Mouse (Mus musculus) naive thymus-derived CD4-positive, alpha-beta T cell, adult 2 months (primary cell): ENCODE data around the gene Ptpre.
A peak's percentile ranks its signal among the peaks of the same experiment; 100 is the strongest.

Experiments
- DNase-seq: peaks from one replicate; pipeline ENCODE4 v3.0.0-alpha.2; 2011; ENCODE audit warnings: low read depth

Ptpre gene

GRCm38 (mm10) chr7:135578715-135579325 is 41.5 kb downstream of the Ptpre start:
- DNase-seq = no peak

- DNase-seq = peak; percentile 25
Measured at GRCm38 (mm10) chr7:135580306-135581091, 43.2 kb downstream of the Ptpre start.

DNA sequence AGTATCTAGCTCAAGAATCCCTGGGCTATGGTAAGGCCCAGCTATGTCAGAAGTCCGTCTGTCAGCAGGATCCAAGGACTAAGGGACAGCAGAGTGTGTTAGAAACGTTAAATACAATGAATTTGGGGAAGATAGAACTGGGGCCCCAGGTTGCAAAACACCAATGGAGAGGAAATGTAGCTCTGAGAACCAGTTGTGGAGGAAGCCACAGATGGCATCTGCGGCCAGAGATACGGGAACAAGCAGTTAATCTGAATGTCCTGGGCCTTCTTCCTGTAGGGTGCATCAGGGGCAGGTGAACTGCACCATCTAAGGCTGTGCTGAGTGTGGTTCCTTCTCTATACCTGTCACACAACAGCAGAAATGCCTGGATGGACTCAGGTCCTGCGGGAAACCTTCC is 43.8 kb downstream of the Ptpre start:
- DNase-seq = no peak

- no peak for DNase-seq
Measured at GRCm38 (mm10) chr7:135585125-135585687, 47.9 kb downstream of the Ptpre start.

GRCm38 (mm10) chr7:135586402-135586801 is 49.1 kb downstream of the Ptpre start:
- DNase-seq = no peak

GRCm38 (mm10) chr7:135587821-135588575 is 50.7 kb downstream of the Ptpre start:
- DNase-seq = no peak

DNA sequence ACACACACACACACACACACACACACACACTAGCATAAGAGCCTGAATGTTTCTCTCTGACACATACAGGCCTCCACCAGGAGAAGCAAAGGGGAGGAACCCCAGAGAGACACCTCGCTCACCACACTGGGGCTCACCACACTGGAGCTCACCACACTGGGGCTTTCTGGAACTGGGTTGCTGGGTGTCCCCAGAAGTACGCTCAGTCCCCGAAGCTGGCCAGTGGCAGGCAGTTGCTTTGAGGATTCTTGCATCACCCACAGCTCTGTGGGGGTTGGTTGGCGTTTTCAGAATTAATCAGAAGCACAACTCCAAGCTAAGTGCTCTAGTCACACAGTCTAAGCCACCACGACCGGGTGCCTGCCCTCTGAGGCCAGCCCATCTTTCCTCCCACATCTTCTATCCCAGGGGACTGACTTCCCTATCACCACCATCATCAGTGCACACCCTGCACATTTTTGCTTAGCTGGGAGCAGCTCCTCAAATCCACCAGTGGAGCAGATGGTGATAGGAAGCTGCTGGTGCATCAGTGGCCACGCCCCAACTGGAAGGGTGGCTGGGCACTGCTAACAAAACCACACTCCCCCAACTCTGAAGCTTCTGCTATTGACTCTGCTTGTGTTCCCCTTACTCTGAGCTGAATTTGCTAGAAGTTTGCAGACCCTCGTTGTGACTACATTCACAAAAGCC is 51.5 kb downstream of the Ptpre start:
- DNase-seq = no peak

DNA sequence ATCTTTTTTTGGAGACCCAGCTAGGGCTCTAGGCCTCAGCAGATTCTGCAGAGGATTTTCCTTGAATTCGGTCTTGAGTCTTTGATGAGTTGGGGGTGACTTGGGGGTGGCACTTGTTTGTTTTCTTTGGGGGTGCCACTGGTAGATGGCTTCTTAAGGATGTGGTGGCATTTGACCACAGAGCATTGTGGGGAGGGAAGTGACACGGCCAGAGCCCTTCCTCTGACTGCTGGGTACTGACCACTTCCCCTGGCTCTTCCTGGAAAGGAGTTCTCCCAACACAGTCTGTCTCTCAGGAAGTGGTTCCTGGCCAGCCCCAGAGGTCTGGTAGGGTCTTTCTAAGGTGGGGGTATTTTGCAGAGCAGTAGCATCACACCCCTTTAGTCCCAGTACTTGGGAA is 54.2 kb downstream of the Ptpre start:
- DNase-seq = no peak

DNA sequence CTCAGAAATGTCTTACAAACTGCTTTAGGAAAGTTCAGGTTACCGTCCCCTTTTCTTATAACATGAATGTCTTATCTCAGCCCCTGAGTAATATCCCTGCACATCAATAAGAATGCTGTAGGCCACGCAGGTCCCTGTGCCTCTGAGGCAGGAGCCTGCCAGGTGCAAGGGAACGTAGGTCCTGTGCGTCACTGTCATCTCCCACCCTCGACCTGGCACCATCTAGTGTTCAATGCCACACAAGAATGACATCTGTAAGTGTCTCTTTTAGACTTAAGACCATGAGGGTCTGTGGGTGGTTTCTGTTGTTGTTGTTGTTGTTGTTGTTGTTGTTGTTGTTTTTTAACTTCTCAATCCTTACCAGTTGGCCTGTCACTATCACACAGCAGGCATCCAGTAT is 56.0 kb downstream of the Ptpre start:
- DNase-seq = no peak

- no peak for DNase-seq
Measured at GRCm38 (mm10) chr7:135593825-135594224, 56.5 kb downstream of the Ptpre start.

GRCm38 (mm10) chr7:135594676-135595075 is 57.4 kb downstream of the Ptpre start:
- no peak for DNase-seq

DNA sequence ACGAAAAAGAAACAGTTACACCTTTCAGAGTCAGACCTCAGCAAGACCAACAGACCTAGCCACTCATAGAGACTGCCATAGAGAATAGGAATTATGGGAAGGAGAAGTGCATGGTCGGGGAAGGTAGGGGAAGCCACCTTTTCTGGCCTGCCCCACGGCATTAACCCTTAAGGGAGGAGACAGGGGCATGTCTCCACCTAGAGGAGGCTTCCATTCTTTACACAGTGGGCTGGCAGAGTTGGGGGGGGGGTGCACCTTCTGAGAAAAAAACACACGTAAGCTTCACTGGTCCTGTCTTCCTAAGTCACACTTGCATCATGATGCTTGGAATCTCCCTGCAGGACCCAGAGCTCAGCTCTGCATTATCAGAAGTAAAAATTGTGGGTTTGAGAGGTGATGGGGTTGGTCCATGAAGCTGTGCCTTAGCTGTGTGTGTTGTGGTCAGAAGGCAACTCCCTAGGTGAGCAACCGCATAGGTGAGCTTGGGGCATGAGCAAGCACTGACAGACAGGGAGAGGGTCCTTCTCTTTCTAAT is 58.4 kb downstream of the Ptpre start:
- DNase-seq = no peak

- DNase-seq = no peak
Measured at GRCm38 (mm10) chr7:135597006-135597405, 59.7 kb downstream of the Ptpre start.

GRCm38 (mm10) chr7:135597604-135598289 is 60.5 kb downstream of the Ptpre start:
- no peak for DNase-seq

DNA sequence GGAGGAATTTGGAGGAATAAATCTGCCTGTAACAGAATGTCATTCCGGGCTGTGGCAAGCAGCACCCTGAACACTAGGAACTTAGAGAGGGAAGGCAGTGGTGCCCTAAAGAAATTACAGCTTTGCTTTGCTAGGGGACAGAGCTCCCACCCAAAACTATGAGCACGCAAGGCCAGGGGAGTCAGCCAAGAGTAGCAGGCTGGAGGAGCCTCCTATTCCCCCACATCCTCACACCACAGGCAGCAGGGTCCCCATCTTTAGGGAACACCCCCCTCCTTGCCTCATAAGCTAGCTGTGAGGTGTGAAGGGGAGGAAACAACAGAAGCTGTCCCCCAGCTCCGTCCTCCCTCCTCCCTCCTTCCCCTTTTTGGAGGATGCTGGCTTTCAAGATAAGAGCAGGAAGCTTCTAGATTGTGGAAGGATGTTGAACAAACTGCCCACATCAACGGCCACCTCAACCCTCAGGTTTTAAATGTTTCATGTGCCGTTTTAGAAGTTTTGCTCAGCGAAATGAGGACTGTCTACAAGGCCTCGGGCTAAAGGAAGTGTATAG is 61.1 kb downstream of the Ptpre start:
- DNase-seq = peak; percentile 55

DNA sequence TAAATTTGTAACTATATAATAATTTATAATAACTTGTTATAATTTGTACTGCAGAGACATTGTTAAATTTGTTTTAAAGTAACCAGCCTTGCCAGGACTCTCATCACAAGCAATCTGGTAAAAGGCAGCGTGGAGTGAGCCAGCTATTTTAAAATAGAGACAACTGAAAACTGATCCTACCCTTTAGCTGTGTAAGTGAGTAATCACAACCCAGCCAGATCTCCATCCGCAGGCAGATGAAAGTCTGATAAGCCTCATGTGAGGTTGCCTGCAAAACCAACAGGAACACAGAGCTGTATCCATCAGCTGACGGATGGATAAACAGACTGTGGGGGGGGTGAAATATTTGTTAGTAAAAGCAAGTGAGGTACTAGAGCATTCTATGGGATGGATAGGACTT is 62.8 kb downstream of the Ptpre start:
- DNase-seq = no peak

- DNase-seq = no peak
Measured at GRCm38 (mm10) chr7:135601607-135602006, 64.3 kb downstream of the Ptpre start.

- no peak for DNase-seq
Measured at GRCm38 (mm10) chr7:135602265-135602664, 65.0 kb downstream of the Ptpre start.

GRCm38 (mm10) chr7:135602881-135603523 is 65.7 kb downstream of the Ptpre start:
- no peak for DNase-seq
